Mouse (Mus musculus): Measurements from ENCODE around the gene Arhgap15.

The Arhgap15 gene

GRCm38 (mm10) chr2:44044088-44044487, 295.5 kb downstream of the Arhgap15 start:
- no peak for DNase-seq

DNA sequence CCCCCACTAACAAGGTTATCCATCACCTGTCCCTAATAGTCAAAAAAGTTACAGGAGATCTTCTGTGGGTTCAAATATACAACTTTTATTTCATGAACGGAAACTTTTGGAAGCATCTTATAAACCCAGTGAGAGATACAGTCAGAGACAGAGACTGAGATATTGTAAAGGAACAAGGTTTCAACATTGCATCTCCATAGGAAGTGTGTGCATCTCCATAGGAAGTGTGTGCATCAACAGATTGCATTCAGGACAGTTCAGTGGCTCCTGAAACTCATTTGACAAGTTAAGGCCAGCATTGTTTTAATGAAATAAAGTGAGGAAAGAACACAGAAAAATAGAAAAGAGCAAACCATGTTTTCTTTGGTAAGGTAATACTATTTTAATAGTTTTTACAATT, 296.0 kb downstream of the Arhgap15 start:
- no peak for DNase-seq

DNA sequence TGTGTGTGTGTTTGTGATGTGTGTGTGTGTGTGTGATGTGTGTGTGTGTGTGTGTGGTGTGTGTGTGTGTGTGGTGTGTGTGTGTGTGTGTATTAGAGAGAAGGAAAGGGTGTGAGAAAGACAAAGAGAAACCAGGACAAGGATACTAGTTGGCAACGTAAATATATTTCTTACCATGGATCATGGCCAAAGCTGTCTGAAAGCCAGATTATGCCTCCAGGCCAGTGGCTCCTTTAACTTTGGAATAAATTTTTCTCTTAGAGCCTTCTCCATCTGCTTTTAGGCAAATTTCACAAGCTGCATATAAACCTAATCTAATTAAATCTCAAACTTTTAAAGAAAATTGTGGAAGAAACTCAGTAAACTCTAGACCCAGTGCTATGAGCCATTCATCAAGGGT, 296.6 kb downstream of the Arhgap15 start:
- DNase-seq, result no peak

- DNase-seq, result no peak
Observed at GRCm38 (mm10) chr2:44060306-44060705, 311.7 kb downstream of the Arhgap15 start.

DNA sequence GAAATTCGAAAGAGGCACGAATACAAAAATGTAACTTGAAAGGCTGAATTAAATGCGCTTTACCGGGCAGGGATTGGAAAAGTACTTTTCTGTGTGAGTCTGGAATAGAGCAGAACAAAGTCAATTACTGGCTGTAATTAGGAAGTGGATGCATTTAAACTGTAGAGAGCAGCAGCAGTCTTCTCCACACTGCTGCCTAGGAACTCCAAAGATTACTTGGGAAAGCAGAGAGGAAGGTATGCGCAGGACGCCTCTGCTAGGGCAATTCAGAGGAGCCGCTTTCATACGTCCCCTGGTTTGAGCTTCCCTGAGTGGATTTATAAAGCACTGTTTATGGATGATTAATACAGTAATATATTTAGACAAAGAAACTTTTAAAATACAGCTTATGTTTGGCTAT, 312.1 kb downstream of the Arhgap15 start:
- peak; percentile 8 for DNase-seq

GRCm38 (mm10) chr2:44065067-44065466, 316.4 kb downstream of the Arhgap15 start:
- DNase-seq, result no peak

GRCm38 (mm10) chr2:44068151-44068840, 319.7 kb downstream of the Arhgap15 start:
- peak; percentile 5 for DNase-seq

- DNase-seq, result no peak
Observed at GRCm38 (mm10) chr2:44068906-44069305, 320.3 kb downstream of the Arhgap15 start.

- DNase-seq, result no peak
Observed at GRCm38 (mm10) chr2:44076570-44076969, 327.9 kb downstream of the Arhgap15 start.

- DNase-seq, result no peak
Observed at GRCm38 (mm10) chr2:44080530-44080929, 331.9 kb downstream of the Arhgap15 start.

GRCm38 (mm10) chr2:44081241-44081640, 332.6 kb downstream of the Arhgap15 start:
- DNase-seq, result no peak

GRCm38 (mm10) chr2:44084471-44084870, 335.8 kb downstream of the Arhgap15 start:
- no peak for DNase-seq

GRCm38 (mm10) chr2:44086403-44087056, 337.9 kb downstream of the Arhgap15 start:
- no peak for DNase-seq

DNA sequence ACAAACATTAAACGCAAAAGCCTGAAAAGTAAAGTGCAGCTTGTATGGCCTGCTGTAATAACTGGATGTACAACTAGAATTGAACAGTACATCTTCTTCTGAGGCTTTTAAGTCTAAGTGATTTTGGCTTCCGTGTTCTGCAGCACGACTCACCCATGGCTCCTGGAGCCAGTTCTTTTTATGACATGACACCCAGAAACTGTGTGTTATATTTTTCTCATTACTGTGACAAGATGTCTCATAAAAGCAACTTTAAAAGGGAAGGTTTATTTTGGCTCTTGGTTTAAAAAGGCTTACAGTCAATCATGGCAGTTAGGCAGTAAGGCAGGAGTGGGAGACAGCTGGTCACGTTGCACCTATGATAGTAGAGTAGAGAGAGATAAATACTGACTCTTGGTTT, 349.9 kb downstream of the Arhgap15 start:
- no peak for DNase-seq

DNA sequence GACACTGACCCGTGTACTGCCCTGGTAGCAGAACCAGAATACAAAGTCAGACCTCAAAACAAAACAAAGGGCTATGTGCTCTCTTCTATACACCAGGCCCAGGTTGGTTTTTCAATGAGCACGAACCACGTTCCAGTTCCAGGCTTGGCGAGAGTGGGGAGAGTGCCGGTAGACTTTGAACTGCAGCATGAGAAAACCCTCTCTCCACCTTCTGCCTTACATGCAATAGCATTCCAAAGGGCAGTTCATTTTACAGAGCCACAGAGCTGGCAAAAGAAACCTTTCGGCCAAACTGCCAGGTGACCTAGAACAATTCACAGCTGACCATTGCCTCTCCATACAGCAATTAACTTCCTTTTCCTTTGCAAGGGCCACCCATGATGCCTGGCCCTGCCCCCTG, 353.7 kb downstream of the Arhgap15 start:
- no peak for DNase-seq

DNA sequence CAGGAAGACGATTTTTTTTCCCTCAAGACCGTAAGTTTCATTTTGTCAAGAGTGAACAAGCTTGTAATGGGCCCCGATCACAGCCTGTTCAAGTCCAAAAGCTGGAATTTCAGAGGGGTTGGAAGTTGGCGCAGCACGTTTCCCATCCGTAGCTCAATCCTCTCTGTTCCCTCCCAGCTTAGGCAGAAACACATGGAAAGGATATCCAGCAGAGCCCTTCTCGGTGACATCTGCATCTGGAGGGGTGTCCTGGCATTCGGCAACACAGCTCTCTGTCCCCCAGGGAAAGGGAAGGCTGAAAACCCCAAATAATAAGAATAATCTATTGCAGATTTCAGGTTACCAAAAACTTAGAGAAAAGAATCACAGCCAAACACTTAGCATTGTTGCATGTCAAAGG, 354.7 kb downstream of the Arhgap15 start:
- no peak for DNase-seq

DNA sequence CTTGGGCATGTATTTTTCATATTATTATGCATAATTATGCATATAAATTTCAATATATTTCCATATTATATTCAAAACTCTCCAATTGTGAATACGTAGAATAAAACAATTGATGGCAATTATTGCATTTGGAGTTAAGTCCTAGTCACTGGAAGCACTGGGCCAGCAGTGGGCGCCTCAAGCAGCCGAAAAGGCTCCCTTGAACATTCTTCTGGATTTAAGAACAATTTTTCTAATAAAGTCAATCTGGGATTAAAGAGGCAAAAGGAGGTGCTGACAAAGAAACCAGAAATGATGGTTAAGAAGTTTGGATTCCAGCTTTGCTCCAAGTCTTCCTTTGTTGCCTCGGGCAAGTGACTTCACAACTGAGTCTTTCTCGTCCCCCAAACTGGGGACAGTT, 355.1 kb downstream of the Arhgap15 start:
- DNase-seq, result peak; percentile 46

DNA sequence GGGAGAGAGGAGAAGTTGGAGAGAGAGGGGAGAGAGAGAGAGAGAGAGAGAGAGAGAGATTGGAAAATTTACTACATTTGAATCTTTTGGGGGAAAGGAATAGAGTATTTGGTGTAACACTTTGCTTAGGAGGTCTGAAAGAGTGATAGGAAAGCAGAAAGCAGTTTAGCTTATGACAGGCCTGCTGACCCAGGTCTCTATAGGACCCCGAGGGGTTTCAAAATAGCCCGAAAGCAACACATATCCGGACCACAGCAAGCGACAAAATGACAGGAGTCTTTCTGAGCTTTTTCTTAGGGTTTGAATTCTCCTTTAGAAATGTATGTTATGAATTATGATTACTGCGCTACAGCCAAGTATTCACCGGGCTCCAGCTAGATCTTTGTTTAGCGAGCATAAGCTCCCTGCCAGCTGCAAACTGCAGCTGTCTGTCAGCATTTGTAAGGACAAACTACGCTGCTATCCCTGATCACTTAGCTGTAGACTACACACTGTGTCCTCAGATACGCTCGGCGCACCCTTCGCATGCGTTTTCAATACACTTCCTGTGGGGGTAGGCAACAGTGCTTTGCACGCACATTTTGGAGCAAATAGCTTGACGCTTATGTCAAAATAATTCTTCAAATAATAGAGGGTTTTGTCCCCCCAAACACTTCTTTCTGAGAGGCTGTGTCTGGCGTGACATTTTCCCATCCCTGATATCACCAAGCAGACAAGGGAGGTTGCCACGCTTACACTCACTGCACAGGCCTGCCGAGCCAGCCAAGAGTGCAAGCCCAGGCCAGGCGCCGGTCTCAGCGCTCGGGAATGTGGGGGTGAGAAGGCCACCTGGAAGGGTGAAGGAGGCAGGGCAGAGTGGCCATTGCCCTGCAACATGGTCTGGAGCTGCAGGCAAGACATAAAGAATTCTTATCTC, 355.9 kb downstream of the Arhgap15 start:
- DNase-seq, result peak; percentile 72

GRCm38 (mm10) chr2:44105198-44105555, 356.6 kb downstream of the Arhgap15 start:
- no peak for DNase-seq

GRCm38 (mm10) chr2:44106359-44106758, 357.7 kb downstream of the Arhgap15 start:
- DNase-seq, result peak; percentile 25

DNA sequence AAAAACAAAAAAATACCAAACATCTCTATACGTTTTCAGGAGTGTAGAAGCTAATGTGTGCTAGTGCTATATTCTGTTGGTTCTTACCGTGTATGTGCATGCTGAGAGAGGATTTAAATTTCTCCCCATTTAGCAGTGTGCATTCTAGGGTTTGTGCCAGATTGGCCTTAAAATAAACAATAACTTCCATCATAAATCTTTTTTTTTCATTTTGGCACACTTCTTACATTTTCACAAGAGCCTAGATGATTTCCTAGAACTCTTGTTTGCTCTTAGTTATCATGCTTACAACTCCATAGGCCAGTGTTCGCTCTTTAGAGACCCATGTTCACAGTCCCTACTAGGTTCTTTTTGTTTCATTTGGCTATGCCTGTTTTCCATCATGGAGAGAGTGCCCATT, 362.7 kb downstream of the Arhgap15 start:
- DNase-seq, result no peak

DNA sequence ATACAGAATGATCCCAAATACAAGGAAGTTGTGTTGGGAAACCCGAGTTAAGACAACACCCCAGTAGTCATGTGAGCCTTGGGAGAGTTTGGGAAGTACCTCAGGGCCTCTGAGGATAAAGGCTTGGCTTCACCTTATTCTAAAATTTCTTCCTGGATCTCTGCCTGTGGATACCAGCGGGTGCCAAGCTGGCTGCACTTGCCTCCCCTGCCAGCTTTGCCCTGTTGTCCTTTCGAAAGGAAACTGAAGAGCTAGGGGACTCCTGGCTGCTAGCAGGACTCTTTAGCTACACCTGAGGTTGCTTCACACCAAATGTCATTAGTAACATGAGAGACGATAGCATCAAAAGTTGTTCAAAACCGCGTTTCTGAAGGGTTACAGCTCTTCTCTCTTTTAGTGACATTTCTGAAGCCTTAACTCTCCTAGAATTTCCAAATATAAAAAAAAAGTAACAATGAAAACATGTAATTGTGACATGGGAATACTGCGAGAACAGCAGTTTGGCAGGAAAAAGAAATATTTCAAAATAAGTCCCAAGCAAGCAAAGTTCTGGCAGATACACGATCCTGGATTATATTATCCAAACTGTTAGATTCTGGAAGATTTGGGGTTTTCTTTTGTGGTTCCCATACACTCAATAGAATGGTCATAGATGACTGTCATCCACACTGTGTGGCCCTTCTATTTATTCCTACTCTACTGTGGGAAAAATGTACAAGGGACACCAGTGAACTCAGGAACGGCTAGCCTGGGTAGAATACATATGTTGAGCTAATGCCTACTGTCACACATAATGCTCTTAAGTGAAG, 364.6 kb downstream of the Arhgap15 start:
- DNase-seq, result peak; percentile 14

- DNase-seq, result peak; percentile 25
Observed at GRCm38 (mm10) chr2:44114296-44114695, 365.7 kb downstream of the Arhgap15 start.

Data from lung, postnatal 10 days (tissue).